Mouse (Mus musculus): ENCODE data around the gene Tnfsfm13. TPM values are rescaled to one million over a fixed set of nuclear protein-coding genes. Genes with fewer than 3 reads are reported as not detected.
"Not testable (repeated sequence)": the region's sequence is repeated elsewhere in the genome, so short reads cannot be mapped to it uniquely, and the experiment has no call there.

Gene Tnfsfm13
- polyA plus RNA-seq (2015; fragmentation: Nextera tagmentation; extraction: Ambion mirVana): 1.6 and 2.0 TPM in 2 replicates

DNA sequence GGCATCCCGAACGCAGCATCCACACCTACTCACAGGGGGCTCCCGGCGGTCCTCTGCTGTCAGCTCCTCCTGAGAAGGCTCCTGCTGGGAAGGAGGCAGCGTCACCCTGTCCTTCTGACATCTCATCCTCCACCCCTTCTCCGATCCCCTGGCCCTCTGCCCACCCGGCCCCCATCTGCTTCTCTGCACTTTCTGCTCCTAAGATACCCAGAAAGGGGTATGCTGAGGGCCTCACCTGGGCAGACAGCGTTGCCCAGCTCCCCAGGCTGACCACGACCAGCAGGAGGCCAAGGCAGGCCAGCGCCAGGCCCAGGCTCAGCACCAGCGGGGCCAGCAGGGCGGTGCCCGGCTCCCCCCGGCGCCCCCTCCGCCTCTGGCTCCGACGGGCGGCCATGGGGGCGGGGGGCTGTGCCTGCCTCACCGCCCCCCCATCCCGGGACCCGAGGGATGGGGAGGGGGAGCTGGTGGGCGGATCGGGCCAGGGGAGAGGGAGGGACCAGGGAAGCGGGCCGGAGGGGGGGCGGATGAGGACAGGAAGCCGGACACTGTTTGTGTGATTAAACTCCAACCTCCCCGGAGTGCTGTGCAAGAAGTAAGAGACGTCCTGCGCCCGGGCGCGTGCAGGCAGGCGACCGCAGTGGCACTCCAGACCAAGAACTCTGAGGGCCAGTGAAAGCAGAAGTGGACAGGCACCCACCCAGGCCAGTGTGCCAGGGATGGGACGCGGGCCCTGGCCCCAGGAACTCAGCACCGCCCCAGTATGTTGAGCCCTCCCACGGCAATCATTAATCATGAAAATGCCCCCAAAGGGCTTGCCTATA is at the start of gene Tnfsfm13, which contains the start of gene Tnfsf12:
Gene Tnfsfm13 (minus strand): TSS at position 738 of the 821 bp plus-strand sequence.
Gene Tnfsf12 (minus strand): TSS at position 489 of the 821 bp plus-strand sequence.
- H3K27me3 ChIP-seq (replicated peaks; ENCODE audit: control insufficient read depth, insufficient read depth, low read length): no peaks in the 10 kb centered on the region; the same call in 1 of the 2 replicates
- ATAC-seq: peak; percentile 72
- peak within 1 kb of the TSS; percentile 52 for H3K4me3 ChIP-seq (ENCODE audit: low read length)
- WGBS: under 1% methylated on average over 29 of the region's 41 CpGs
- H3K27ac ChIP-seq (ENCODE audit: low read depth, low read length): no peak within 1 kb of the TSS; the same call in 1 of the 2 replicates
- no peaks in the 10 kb centered on the region for H3K9me3 ChIP-seq (ENCODE audit: control insufficient read depth, low read length)
- H3K9ac ChIP-seq (ENCODE audit: low read depth, low read length): peak within 1 kb of the TSS; percentile 84
- peaks cover 11% of the 10 kb centered on the region for H3K4me1 ChIP-seq (ENCODE audit: control insufficient read depth, insufficient read depth, low read depth, low read length)
- no peaks in the 10 kb centered on the region for H3K36me3 ChIP-seq (ENCODE audit: control insufficient read depth, insufficient read depth, low read length)
- H3K4me2 ChIP-seq (ENCODE audit: low read length): peak within 1 kb of the TSS; percentile 96

DNA sequence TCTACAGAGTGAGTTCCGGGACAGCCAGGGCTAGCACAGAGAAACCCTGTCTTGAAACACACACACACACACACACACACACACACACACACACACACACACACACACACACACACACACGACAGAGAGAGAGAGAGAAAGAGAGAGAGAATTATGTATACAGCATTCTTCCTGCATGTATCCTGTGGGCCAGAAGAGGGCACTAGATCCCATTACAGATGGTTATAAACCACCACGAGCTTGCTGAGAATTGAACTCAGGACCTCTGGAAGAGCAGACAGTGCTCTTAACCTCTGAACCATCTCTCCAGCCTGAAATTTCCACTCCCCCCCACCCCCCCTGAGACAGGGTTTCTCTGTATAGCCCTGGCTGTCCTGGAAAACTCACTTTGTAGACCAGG is 35.5 kb upstream of the Tnfsfm13 start:
- ATAC-seq; H3K27me3 ChIP-seq (replicated peaks; ENCODE audit: control insufficient read depth, insufficient read depth, low read length); H3K9ac ChIP-seq (ENCODE audit: low read depth, low read length); H3K9me3 ChIP-seq (ENCODE audit: control insufficient read depth, low read length); H3K4me2 ChIP-seq (ENCODE audit: low read length); H3K4me3 ChIP-seq (ENCODE audit: low read length); H3K4me1 ChIP-seq (ENCODE audit: control insufficient read depth, insufficient read depth, low read depth, low read length); H3K27ac ChIP-seq (ENCODE audit: low read depth, low read length): not testable (repeated sequence)
- WGBS: 89% methylated on average over 2 of the region's 3 CpGs
- peaks cover 24% of the 10 kb centered on the region for H3K36me3 ChIP-seq (ENCODE audit: control insufficient read depth, insufficient read depth, low read length)

DNA sequence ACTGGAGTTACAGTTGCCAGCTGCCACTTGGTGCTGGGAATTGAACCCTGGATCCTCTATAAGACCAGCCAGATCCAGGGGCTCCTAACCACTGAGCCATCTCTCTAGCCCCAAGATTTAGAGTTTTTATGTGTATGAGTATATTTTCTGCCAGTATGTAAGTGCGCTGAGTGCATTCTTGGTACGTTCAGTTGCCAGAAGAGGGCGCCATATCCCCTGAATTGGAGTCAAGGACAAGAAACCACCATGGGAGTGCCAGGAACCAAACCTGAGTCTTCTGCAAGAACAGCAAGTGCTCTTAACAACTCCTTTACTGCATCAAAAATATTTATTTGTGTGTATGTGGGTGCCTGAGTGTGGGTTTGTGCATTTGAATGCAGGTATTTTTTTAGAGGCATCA is 33.2 kb upstream of the Tnfsfm13 start:
- Histone ChIP-seq H3K27me3 (replicated peaks; ENCODE audit: control insufficient read depth, insufficient read depth, low read length) (no peaks in the 10 kb centered on the region), H3K9ac (ENCODE audit: low read depth, low read length) (no peak overlapping the region), H3K27ac (ENCODE audit: low read depth, low read length) (no peak overlapping the region), H3K9me3 (ENCODE audit: control insufficient read depth, low read length) (no peaks in the 10 kb centered on the region), H3K4me1 (ENCODE audit: control insufficient read depth, insufficient read depth, low read depth, low read length) (no peaks in the 10 kb centered on the region), H3K36me3 (ENCODE audit: control insufficient read depth, insufficient read depth, low read length) (peaks cover 4% of the 10 kb centered on the region; the same call in 1 of the 2 replicates), H3K4me3 (ENCODE audit: low read length) (no peak overlapping the region), H3K4me2 (ENCODE audit: low read length) (no peak overlapping the region)
- 17% methylated on average over 3 of the region's 3 CpGs for WGBS
- no peak for ATAC-seq

DNA sequence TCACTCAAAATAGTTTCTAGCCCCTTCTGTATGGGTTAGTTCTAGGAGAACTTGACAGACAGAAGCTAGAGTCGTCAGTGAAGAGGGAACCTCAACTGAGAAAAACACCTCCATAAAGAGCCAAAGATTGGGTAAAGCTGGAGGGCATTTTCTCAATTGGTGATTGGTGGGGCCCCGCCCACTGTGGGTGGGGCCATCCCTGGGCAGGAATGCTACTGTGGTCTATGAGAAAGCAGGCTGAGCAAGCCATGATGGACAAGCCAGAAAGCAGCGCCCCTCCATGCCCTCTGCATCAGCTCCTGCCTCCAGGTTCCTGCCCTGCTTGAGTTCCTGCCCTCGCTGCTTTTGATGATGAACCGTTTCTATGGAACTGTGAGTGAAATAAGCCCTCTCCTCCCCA is 30.1 kb upstream of the Tnfsfm13 start:
- Histone ChIP-seq H3K9ac (ENCODE audit: low read depth, low read length) (no peak overlapping the region), H3K27me3 (replicated peaks; ENCODE audit: control insufficient read depth, insufficient read depth, low read length) (no peaks in the 10 kb centered on the region), H3K4me1 (ENCODE audit: control insufficient read depth, insufficient read depth, low read depth, low read length) (no peaks in the 10 kb centered on the region), H3K4me3 (ENCODE audit: low read length) (no peak overlapping the region), H3K4me2 (ENCODE audit: low read length) (no peak overlapping the region), H3K27ac (ENCODE audit: low read depth, low read length) (no peak overlapping the region), H3K9me3 (ENCODE audit: control insufficient read depth, low read length) (no peaks in the 10 kb centered on the region), H3K36me3 (ENCODE audit: control insufficient read depth, insufficient read depth, low read length) (no peaks in the 10 kb centered on the region)
- 37% methylated on average over 5 of the region's 5 CpGs for WGBS
- ATAC-seq: no peak

DNA sequence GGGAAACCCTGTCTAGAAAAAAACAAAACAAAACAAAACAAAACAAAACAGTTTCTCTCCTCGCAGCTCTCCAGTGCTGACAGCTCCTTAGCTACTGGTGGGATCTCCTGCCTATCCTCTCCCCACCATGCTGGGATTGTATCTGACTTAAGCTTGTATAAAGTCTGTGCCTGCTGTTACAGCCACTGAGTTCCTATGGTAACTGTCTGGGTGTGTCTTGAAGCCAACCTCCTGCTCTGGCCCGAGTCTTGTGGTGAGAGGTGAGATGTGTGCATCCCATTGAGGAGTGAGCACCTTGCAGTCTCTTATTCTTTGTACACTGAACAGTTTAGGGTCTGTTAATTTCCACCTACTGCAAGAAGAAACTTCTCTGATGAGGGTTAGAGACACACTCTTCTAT is 27.2 kb upstream of the Tnfsfm13 start:
- no peaks in the 10 kb centered on the region for H3K36me3 ChIP-seq (ENCODE audit: control insufficient read depth, insufficient read depth, low read length)
- H3K4me3 ChIP-seq (ENCODE audit: low read length): no peak overlapping the region
- 49% methylated on average over 2 of the region's 2 CpGs for WGBS
- H3K4me2 ChIP-seq (ENCODE audit: low read length): no peak overlapping the region
- no peaks in the 10 kb centered on the region for H3K27me3 ChIP-seq (replicated peaks; ENCODE audit: control insufficient read depth, insufficient read depth, low read length)
- ATAC-seq: no peak
- H3K9me3 ChIP-seq (ENCODE audit: control insufficient read depth, low read length): no peaks in the 10 kb centered on the region
- H3K4me1 ChIP-seq (ENCODE audit: control insufficient read depth, insufficient read depth, low read depth, low read length): no peaks in the 10 kb centered on the region
- H3K27ac ChIP-seq (ENCODE audit: low read depth, low read length): no peak overlapping the region
- H3K9ac ChIP-seq (ENCODE audit: low read depth, low read length): no peak overlapping the region

DNA sequence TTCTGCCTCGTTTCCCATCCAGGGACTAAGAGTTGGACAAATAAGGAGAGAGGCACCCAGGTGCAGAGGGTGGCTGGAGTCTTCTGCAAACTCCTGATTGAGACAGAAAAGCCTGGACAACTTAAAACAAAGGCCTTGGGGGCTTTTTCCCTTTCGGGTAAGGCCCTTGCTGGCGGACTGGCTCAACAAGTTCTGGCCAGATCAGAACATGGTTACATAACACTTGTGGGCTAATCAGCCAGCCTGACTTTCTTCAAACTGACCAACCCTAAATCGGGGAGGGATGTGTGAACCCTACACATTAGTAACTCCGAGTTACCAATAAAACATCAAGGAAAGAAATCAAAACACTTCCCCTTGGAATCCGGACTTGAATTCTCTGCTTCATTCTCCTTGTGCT is 25.0 kb upstream of the Tnfsfm13 start:
- H3K4me2 ChIP-seq (ENCODE audit: low read length): no peak overlapping the region
- no peak overlapping the region for H3K9ac ChIP-seq (ENCODE audit: low read depth, low read length)
- no peak overlapping the region for H3K4me3 ChIP-seq (ENCODE audit: low read length)
- no peak overlapping the region for H3K27ac ChIP-seq (ENCODE audit: low read depth, low read length)
- WGBS: 75% methylated on average over 6 of the region's 6 CpGs
- no peaks in the 10 kb centered on the region for H3K27me3 ChIP-seq (replicated peaks; ENCODE audit: control insufficient read depth, insufficient read depth, low read length)
- no peaks in the 10 kb centered on the region for H3K36me3 ChIP-seq (ENCODE audit: control insufficient read depth, insufficient read depth, low read length)
- ATAC-seq: no peak
- no peaks in the 10 kb centered on the region for H3K9me3 ChIP-seq (ENCODE audit: control insufficient read depth, low read length)
- H3K4me1 ChIP-seq (ENCODE audit: control insufficient read depth, insufficient read depth, low read depth, low read length): no peaks in the 10 kb centered on the region

DNA sequence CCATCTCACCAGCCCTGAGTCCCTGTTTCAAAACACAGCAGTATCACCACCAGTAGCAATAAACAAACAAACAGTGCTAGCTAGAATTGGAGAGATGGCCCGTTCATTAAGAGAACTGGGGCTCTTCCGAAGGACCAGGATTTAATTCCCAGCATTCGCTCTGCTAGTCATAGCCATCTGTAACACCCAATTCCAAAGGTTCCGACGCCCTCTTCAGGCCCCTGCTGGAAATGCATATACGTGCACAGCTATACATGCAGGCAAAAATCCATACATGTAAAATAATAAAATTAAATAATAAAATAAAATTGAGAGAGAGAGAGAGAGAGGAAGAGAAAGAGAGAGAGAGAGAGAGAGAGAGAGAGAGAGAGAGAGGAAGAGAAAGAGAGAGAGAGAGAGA is 23.5 kb upstream of the Tnfsfm13 start:
- no peak for ATAC-seq

DNA sequence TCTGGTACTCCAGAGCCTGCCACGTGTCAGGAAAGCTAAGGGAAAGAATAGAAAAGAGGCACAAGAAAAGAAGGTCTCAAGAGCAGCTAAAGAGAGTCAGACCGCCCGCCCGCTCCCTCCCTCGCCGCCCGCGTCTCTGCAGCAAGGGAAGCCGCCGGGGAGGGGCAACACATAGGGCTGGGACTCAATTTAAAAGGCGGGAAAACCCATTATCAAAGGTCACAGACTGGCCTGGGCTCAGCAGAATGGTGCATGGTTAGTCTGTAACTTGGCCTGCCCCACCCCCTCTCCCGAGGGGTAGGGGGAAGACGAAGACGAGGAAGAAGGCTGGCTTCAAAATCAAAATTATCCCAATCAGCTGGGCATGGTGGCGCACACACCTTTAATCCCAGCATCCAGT is 22.8 kb upstream of the Tnfsfm13 start:
- H3K4me1 ChIP-seq (ENCODE audit: control insufficient read depth, insufficient read depth, low read depth, low read length): no peaks in the 10 kb centered on the region
- no peak overlapping the region for H3K27ac ChIP-seq (ENCODE audit: low read depth, low read length)
- no peak for ATAC-seq
- no peaks in the 10 kb centered on the region for H3K27me3 ChIP-seq (replicated peaks; ENCODE audit: control insufficient read depth, insufficient read depth, low read length)
- no peaks in the 10 kb centered on the region for H3K9me3 ChIP-seq (ENCODE audit: control insufficient read depth, low read length)
- H3K36me3 ChIP-seq (ENCODE audit: control insufficient read depth, insufficient read depth, low read length): no peaks in the 10 kb centered on the region
- no peak overlapping the region for H3K4me3 ChIP-seq (ENCODE audit: low read length)
- H3K9ac ChIP-seq (ENCODE audit: low read depth, low read length): no peak overlapping the region
- WGBS: 26% methylated on average over 15 of the region's 15 CpGs
- H3K4me2 ChIP-seq (ENCODE audit: low read length): peak overlapping the region; percentile 29

More for the DNA sequence above, 23.5 kb upstream of the Tnfsfm13 start:
- Histone ChIP-seq H3K9ac (ENCODE audit: low read depth, low read length) (no peak overlapping the region), H3K4me1 (ENCODE audit: control insufficient read depth, insufficient read depth, low read depth, low read length) (no peaks in the 10 kb centered on the region), H3K27me3 (replicated peaks; ENCODE audit: control insufficient read depth, insufficient read depth, low read length) (no peaks in the 10 kb centered on the region), H3K36me3 (ENCODE audit: control insufficient read depth, insufficient read depth, low read length) (no peaks in the 10 kb centered on the region), H3K9me3 (ENCODE audit: control insufficient read depth, low read length) (no peaks in the 10 kb centered on the region), H3K4me3 (ENCODE audit: low read length) (no peak overlapping the region), H3K27ac (ENCODE audit: low read depth, low read length) (no peak overlapping the region), H3K4me2 (ENCODE audit: low read length) (no peak overlapping the region)
- WGBS: 68% methylated on average over 6 of the region's 6 CpGs

DNA sequence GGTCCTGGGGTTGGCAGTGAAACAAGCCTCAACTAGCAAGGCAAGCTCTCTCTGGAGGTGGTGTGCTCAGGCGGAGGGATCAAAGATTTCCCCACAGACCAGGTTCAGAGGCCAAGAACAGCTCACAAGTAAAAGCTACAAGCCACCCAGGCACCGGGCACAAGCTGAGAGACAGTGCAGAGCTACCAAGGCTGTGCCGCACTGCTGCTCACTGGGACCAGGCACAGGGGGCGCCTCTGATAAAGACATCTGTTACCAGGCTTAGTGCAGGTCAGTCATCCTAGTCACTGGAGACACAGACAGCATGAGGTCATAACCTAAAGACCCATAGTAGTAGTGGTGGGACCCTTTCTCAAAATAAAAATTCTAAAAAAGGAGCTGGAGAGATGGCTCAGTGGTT is 21.1 kb upstream of the Tnfsfm13 start:
- 67% methylated on average over 4 of the region's 4 CpGs for WGBS
- Histone ChIP-seq H3K27ac (ENCODE audit: low read depth, low read length) (no peak overlapping the region), H3K9me3 (ENCODE audit: control insufficient read depth, low read length) (no peaks in the 10 kb centered on the region), H3K9ac (ENCODE audit: low read depth, low read length) (no peak overlapping the region), H3K4me1 (ENCODE audit: control insufficient read depth, insufficient read depth, low read depth, low read length) (no peaks in the 10 kb centered on the region), H3K27me3 (replicated peaks; ENCODE audit: control insufficient read depth, insufficient read depth, low read length) (no peaks in the 10 kb centered on the region), H3K36me3 (ENCODE audit: control insufficient read depth, insufficient read depth, low read length) (no peaks in the 10 kb centered on the region), H3K4me3 (ENCODE audit: low read length) (no peak overlapping the region), H3K4me2 (ENCODE audit: low read length) (no peak overlapping the region)
- ATAC-seq: no peak
